Mouse (Mus musculus) gastrocnemius, adult 18-20 months (tissue): ENCODE results near the gene Mrpl19. TPM values are rescaled to one million over a fixed set of nuclear protein-coding genes. Genes with fewer than 3 reads are reported as not detected.

Experiments
- DNase-seq: peaks from one replicate; pipeline ENCODE4 v3.0.0; 2021; ENCODE audit warnings: low spot score
- long read RNA-seq, 2 experiments: library from polyadenylated mRNA; stranded (forward); transcript quantifications; one replicate each; pipeline ENCODE4 v2.0.0; 2021
- total RNA-seq, 2 experiments: library from RNA; stranded (reverse); gene quantifications; 2 replicates each; pipeline ENCODE4 v1.2.3; 2021

Mrpl19 gene
- 10 to 100 TPM; 18.1 to 18.5 TPM for total RNA-seq
- long read RNA-seq, experiment 1, full-length matches to known transcripts: 7 of 10 reads
- long read RNA-seq, experiment 1, partial matches to known transcripts: 0 of 10 reads
- long read RNA-seq, experiment 1, other reads (novel, unspliced or antisense): 3 of 10 reads
- long read RNA-seq, experiment 2, full-length matches to known transcripts: 7 of 8 reads
- long read RNA-seq, experiment 2, partial matches to known transcripts: 0 of 8 reads
- long read RNA-seq, experiment 2, other reads (novel, unspliced or antisense): 1 of 8 reads

DNA sequence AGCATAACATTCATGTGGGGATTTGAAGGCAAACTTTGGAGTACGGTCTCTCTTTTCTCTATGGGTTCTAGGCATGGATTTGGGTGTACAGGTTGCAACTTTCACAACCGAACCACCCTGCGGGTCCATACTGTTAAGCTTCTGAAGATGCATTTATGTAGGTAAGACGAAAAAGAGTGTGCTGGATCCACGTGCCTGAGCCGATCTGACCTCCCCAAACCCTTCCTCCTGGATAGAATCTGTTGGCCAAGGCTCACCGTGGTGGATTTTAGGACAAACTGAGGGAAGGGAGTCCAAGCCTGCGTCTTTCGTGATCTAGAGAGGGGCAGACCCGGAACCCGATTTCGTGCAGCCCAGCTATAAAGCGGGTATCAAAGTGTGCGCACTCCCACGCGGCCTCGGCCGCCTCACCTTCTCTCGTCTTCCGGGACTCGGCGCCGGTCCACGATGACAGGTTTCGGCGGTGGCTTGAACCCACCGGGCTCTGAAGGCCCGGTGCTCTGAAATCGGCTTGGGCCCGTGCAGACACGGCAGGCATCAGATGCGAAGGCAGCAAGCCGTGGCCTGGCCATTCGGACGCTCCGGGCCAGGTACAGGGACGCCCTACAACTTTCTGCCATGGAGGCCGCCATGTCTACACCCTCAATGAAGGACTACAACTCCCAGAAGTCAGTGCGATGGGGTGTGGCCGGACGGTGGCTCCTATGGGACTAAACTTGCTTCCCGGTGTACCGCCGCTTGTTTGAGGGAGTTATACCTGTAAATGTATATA lies at the start of gene Mrpl19:
Gene Mrpl19, minus strand, starts transcription at position 663 of the 772 bp plus-strand sequence.
- peak; percentile 95 for DNase-seq

DNA sequence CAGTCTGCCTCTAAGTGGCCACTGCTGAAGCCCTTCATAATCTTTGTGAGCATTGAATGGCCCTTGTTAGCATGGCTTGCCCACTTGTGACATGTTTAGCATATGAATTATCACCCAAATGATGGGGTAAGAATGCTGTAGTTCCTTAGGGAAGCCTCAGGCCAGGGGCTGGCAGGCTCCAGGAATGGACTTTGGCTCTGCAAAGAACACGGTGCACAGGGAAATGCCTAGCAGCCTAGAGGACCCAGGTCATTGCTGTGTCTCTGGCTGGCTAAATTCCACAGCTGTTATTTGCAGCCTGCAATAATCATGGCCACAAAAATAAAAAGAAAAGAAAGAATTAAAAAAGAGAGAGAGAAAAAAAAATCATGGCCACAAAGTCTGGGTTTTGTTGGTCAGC lies 46.6 kb upstream of the Mrpl19 start:
- no peak for DNase-seq

DNA sequence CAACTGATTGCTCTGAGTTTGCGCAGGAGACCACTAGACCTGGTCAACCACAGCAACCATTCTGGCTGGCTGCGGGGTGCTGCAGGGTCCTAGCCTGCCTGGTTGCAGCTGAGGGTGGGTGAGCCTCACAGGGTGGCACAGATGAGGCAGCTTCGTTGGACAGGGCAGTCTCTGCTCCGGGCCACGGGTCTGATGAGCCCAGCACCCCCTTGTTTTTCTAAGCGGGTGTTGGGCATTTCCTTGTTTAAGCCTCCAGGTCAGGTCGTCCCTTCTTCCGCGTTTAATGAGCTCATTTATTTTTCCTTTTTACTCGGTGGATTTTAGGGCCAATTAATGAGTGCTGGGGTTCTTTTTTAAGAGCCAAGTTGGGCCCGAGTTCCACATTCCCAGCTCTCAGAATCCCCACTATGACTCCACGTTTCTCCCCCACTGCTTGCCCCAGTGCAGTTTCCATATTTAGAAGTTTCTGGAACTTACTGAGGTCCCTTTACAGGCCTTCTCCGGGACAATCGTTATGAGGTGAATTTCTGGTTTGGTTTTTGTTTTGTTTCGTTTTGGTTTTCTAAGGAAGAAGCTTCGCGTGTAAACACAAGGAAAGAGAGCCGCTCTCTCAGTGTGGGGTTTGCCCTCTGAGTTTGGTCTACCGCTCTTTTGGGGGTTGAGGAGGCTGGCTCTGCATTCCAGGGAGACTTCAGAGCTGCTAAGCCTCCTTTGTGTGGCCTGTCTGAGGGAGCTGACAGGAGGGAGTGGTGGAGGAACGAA lies 24.5 kb upstream of the Mrpl19 start:
- DNase-seq: no peak

DNA sequence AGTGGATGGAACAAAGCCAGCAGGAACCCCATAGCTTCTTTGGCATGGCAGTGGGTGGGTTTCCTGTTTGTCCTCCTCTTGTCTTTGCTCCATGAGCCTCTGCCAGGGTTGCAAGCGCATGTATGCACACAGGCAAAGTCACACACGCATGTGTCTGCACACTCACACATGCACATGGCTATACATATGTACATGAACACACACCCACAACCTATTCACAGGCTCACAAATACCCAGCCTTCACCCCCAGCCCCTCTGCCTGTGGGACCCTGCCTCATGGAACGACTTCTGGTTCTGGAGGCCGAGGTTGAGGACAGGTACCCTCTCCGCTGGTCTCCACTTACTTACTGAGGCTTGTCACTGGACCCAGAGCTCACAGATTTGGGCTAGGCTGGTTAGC lies 22.6 kb upstream of the Mrpl19 start:
- DNase-seq: no peak

DNA sequence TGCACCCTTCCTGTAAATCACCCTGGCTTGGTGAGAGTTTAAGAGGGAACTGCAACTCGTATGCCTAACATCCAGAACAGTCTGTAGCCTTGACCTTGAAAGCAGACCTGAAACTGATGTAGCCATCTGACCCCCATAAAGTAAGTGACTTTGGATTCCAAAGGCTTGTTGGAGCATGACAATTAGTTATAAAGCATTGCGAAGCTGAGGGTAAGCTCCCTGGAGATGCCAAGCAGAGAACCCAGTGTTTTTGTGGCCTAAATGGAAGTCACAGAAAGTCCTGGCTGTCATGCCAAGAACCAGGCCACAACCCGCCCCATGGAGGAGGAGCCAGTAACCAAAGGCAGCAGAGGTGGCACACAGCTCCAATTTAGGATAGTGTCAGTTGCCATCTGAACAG lies 21.8 kb upstream of the Mrpl19 start:
- no peak for DNase-seq

DNA sequence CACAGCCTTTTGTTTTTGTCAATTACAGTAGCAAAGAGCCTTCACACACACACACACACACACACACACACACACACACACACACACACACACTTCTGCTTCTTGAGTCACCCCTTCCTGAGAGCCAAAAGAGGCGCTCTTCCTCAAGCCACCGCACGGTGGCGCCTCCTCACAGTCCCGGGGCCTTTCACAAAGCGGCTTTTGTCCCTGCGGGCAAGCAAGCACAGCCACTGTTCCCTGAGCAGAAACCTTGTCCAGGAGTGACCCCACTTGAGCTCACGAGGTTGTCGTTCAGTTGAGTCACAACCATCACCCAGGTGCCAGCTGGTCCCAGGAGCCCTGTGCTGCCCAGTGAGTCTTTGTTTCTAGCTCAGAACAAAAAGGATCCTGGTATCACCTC lies 21.3 kb upstream of the Mrpl19 start:
- peak; percentile 60 for DNase-seq

DNA sequence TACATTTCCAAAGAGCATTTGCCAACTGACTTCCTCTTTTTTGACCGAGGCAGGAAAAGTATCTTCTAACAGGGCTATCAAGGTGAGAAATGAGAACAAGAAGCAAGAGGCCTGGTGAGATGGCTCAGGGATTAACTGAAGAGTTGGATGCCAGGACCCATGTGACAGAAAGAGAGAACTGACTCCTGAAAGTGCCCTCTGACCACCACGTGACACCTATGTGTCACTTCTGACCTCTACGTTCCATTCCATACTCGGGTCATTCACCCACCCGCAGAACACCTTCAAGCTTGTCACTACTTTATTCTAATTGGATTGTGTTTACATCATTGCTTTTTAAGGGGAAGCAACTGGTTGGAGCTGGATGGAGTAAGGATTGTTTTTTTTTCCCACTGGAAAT lies 20.8 kb upstream of the Mrpl19 start:
- no peak for DNase-seq

DNA sequence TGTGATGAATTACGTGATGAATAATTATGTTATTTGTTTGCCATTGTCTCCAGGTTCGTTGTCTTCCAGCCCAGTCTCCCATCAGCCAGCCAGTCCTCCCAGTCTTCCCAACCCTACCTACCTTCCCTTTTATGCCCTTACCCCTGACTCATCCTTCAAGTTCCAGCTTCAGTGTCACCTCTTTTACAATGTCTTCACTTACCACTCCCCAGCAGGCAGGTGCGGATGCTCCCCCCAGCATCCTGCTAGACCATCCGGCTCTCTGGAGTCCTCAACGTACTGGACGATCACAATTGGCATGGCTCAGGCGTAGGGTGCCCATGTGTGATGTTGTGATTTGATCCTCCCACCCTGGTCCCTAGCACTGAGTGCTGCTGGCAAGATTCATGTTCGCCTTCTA lies 20.4 kb upstream of the Mrpl19 start:
- no peak for DNase-seq

DNA sequence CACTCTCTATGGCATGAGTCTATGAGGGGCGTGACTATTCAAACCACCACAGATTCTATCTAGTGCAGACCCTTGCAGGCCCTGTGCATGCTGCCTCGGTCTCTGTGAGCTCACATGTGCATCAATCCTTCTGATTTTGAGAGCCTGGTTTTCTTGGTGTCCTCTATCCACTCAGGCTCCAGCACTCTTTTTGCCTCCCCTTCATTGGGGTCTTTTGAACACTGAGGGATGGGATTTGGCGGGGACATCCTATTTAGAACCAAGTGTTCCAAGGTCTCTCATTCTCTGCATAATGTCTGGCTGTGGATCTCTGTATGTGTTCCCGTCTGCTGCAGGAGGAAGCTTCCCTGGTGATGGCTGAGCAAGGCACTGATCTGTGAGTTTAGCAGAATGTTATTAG lies 13.5 kb upstream of the Mrpl19 start:
- DNase-seq: no peak

DNA sequence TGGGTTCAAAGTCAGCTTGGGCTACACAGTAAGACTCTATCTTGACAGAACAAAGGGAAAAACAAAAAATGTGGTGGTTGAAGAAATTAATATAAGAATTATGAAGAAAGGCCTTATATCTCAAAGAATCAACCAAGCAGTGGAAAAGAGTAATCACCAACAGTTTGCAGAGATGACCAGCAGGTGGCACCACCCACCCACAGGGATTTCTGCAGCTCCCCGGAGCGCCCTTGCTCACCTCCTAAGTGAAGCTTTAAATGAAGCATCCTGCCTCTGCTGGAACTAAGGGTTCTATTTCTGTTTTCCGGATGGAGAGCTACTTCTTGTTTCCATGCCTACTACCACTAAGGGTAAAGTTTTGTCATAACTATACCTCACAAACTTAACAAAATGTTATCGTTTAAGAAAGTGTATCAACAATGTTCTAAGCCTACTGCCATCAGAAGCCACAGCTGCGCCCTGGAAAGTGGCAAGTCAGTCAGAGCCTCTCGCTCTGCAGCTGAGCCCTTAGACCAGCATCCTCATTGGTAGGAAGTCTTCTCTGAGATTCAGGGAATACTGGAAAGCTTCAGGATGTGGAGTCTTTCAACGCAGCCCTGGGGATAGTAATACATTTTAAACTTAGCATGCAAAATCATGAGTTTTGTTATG lies 10.3 kb upstream of the Mrpl19 start:
- DNase-seq: peak; percentile 55

DNA sequence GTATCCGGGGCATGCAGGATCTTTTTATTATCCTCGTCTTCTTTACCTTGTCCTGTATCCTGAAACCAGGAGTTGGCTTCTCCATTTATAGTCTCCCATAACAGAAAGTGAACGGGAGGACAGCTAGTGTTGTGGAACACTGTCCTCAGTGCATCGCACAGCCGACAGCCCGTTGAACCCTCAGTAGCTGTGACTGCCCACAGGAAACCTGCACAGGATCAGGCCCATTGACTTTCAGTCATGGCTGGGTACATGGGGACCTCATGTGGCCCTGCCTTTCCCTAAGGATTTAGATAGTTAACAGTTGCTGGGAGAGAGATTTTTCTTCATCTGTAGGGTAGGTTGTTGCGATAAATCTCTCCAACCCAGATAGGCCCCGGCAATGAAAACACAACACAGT lies 6.8 kb upstream of the Mrpl19 start:
- DNase-seq: no peak

DNA sequence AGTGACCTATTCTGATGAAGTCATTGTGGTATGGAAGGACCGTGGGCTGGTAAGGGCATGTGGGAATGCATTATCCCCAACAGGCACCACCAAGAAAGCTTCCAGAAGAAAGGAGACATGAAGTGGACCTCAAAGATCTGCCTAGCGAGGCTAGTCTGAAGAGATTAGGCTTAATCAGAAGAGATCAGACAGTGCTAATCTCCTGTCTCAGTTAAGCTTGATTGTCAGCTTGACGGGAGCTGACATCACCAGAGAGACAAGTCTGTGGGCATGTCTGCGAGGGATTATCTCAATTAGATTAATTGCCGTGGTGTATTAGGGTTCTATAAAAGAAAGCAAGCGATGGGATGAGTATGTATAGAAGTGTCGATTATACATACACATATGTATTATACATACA lies 5.4 kb upstream of the Mrpl19 start:
- no peak for DNase-seq

DNA sequence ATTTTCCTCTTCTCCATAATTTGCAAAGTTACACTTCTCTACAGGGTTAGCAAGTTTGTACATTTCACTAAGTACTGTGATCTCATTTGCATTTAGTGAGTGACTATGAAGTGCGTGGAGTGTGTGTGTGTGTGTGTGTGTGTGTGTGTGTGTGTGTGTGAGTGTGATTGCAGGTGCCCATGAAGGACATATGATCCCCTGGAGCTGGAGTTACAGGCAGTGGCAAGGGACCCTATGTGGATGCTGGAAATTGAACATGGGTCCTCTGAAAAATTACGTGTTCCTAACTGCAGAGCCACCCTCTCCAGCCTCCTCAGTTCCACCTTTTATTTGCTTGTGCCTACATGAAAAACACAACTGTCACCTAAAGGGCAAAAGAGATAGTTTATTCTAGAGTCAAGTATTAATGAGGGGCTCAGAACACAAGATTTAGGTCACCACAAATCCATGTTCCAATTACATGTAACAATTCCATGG lies 348 bp upstream of the Mrpl19 start:
- no peak for DNase-seq

DNA sequence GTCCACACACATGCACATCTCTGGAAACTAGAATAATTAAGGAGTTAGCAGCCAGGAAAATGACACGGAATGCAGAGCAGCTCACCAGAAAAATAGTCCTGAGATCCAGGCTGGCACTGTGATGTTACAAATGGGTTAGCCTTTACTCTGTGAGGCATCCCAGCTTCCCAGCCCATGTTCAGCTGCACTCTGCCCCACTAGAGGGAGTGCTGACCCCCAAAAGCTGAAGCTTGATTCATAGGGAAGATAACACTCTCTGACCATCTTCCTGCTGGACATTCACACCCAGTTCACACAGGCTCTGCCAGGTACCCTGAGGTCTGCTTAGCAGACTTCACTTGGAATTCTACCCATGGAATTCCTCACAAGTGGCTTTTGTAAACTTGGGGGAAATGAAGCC lies 5.5 kb downstream of the Mrpl19 start:
- no peak for DNase-seq

DNA sequence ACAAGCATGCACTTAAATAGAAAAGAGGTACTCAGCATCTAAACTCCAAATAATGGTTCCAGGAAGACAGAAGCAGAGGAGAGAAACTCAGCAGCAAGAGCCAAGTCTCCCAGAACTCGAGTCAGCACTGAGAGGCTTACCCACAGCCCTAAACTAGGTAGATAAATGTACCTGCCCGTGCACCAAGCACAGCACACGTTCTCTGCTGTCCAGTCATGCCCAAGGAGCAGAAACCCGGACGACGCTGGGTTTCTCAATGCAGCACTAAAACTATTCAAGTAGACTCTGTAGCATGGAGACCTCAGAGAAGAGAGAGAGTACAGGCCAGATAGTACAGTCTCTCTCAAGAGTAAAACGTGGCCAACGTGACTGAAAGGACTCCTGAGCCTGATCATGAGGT lies 5.9 kb downstream of the Mrpl19 start:
- DNase-seq: no peak

DNA sequence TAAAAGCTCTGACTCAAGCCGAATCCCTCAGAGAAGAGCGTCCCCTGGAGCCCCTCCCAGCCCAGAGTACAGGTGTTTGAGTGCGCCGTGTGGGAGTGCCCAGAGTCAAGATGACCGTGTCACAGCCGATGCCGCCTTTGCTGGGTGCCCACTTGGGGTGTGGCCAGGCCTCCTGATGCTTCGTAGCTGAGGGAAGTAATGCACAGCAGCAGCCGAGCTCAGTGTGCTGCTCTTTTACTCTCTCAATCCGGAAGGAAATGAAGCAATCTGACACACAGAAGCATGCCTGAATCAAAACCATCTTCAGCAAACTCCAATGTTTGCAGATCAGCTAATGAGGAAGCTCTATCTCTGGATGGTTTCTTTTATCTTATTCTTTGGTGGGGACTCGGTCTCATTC lies 7.8 kb downstream of the Mrpl19 start:
- no peak for DNase-seq

DNA sequence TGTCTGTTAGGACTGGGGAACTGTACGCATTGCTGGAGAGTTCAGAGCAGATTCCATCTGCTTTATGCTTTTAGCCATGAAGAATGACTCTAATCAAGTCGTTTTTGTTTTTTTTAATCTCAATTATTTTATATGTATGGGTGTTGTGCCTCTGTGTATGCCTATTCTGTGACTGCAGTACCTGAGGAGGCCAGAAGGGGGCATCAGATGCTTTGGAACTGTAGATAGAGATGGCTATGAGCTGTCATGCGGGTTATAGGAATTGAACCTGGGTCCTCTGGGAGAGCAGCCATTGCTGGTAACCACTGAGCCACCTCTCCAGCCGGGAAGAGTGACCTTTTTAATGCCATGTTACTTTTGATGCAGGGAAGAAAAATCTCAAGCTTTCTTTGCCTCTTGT lies 9.4 kb downstream of the Mrpl19 start:
- no peak for DNase-seq

DNA sequence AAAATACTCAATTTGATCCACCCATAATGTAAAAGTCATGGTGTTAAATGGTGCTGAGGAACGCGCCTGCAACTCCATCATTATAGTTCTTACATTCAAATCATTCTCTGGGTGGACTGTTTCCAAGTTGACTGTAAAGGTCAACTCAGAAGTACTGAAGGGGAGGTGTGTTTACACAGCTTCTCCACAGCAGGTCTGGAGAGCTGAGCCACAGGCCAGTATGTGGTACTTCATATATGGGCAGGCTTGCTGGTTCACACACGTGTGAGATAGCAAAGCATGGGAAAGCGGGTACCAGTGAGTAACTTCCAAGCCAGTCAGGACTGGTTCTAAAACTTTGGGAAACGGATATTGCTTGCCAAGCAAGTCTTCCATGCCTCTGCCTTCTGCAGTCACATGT lies 10.6 kb downstream of the Mrpl19 start:
- DNase-seq: no peak

DNA sequence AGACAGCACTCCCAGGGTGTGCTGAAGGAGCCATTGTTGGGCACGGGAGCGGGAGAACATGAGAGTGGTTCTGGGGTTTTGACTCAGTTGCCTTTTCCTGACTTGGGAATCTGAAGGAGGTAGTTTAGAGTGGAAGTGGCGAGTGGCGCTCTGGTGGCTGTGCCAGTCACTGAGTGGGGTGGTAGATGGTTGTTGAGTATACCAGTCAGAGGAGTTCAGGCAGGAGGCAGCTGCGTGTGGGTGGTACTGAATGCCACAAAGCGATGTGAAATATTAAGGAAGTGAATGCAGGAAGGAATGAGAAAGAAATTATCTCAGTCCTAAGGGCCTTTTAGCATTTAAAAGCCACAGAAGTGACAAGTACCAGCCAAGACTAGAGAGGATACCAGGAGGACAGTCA lies 18.9 kb downstream of the Mrpl19 start:
- no peak for DNase-seq

DNA sequence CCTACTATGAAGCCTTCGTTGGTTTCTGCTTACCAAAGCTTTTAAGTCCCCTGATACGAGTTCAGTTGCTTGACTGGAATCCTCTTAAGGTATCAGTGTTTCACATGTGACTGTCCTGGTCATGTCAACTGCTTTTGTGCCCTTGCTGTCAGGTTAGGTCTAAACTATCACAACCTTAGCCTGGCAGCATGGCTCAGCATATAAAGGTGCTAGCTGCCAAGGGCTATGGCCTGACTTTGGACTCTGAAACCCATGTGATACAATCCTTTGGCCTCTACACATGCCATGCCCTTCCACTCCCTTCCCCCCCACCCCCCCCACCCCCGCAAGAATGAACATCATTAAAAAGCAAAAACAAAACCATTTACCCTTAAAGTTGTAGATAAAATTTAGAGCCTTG lies 21.3 kb downstream of the Mrpl19 start:
- no peak for DNase-seq

DNA sequence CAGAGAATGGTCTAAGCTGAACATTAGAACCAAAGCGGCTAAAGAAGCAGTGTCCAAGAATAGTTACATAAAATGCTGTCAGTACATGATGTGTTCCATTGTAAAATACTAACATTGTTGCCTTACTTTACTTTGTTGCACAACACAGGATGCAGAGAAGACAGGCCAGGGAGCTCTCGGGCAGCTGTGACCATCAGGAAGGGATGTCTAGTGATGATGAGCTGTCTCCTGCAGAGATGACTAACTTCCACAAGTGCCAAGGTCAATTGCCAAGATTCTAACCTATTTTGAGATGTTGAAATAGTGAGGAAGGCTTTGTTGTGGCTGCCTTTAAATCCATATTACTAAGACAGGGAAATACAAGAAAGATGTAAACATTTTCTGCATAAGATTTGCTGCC lies 22.5 kb downstream of the Mrpl19 start:
- no peak for DNase-seq

DNA sequence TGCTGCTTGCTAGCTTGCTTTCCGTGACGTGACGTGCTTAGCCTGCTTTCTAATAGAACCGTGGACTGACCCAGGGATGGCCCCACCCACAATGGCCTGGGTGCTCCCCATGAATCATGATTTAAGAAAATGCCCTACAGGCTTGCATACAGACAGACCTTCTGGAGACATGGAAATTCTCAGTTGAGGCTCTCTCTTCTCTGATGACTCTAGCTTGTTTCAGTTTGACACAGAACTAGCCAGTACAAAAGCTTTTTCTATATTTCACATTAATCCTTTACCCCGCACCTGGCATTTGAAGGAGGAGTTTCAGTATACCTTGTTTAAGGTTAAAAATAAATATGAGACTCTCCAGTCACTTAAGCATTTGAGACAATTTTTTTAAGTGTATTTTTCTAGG lies 24.0 kb downstream of the Mrpl19 start:
- no peak for DNase-seq
